Mouse (Mus musculus) ES-E14 (cell line): Measurements from ENCODE around the gene Osbpl6. TPM values are rescaled to one million over a fixed set of nuclear protein-coding genes. Genes with fewer than 3 reads are reported as not detected.

Experiments
- DNase-seq: peaks from one replicate; pipeline ENCODE4 v3.0.0-alpha.2; 2013; ENCODE audit warnings: low read depth, low spot score
- H3K27ac ChIP-seq: 2 replicates; pipeline ENCODE4 v1.5.1; 2012; ENCODE audit warnings: low read depth, mild to moderate bottlenecking, low read length, moderate library complexity, mixed read lengths; ENCODE audit not compliant: poor library complexity, insufficient read depth, severe bottlenecking
- H3K36me3 ChIP-seq: 2 replicates; pipeline ENCODE4 v1.6.1; 2012; ENCODE audit warnings: mild to moderate bottlenecking, low read length, moderate library complexity, mixed read lengths; ENCODE audit not compliant: control insufficient read depth, poor library complexity, insufficient read depth, severe bottlenecking
- H3K4me1 ChIP-seq, 2 experiments: fragments of 150-350 bp in 1 of 2; sonication (generic) in 1 of 2; 2 replicates each; pipeline ENCODE4 v1.6.1; 2012; ENCODE audit warnings: low read length in 2 of 2, mild to moderate bottlenecking in 1 of 2, mixed read lengths in 1 of 2; ENCODE audit not compliant: control insufficient read depth in 2 of 2, insufficient read depth in 2 of 2, poor library complexity in 1 of 2
- H3K4me3 ChIP-seq, 2 experiments: fragments of 150-350 bp in 1 of 2; sonication (generic) in 1 of 2; 2 replicates each; pipeline ENCODE4 v1.5.1; 2012; ENCODE audit warnings: low read length in 2 of 2, low read depth in 1 of 2, mild to moderate bottlenecking in 1 of 2, mixed read lengths in 1 of 2; ENCODE audit not compliant: insufficient read depth in 1 of 2, poor library complexity in 1 of 2, severe bottlenecking in 1 of 2
- H3K9ac ChIP-seq: 2 replicates; pipeline ENCODE4 v1.6.1; 2012; ENCODE audit warnings: low read depth, mild to moderate bottlenecking, low read length, mixed read lengths; ENCODE audit not compliant: poor library complexity, insufficient read depth, severe bottlenecking
- H3K9me3 ChIP-seq: fragments of 150-350 bp; sonication (generic); 2 replicates; pipeline ENCODE4 v1.6.1; 2012; ENCODE audit warnings: low read depth, mild to moderate bottlenecking, low read length; ENCODE audit not compliant: control insufficient read depth, insufficient read depth
- CHD2 ChIP-seq: IDR thresholded peaks from 2 replicates; pipeline ENCODE4 v1.6.1; 2014; ENCODE audit warnings: mild to moderate bottlenecking, low read depth, low read length, inconsistent platforms
- HCFC1 ChIP-seq: IDR thresholded peaks from 2 replicates; pipeline ENCODE4 v1.6.1; 2012; ENCODE audit warnings: low read length, inconsistent platforms, borderline replicate concordance; ENCODE audit not compliant: insufficient read depth
- MAFK ChIP-seq: IDR thresholded peaks from 2 replicates; pipeline ENCODE4 v1.6.1; 2014; ENCODE audit warnings: mild to moderate bottlenecking, low read depth, low read length, inconsistent platforms; ENCODE audit not compliant: insufficient read depth
- ZC3H11A ChIP-seq: IDR thresholded peaks from 2 replicates; pipeline ENCODE4 v1.6.1; 2012; ENCODE audit warnings: low read depth, mild to moderate bottlenecking, inconsistent platforms, low read length, borderline replicate concordance
- ZNF384 ChIP-seq: IDR thresholded peaks from 2 replicates; pipeline ENCODE4 v1.6.1; 2012; ENCODE audit warnings: low read depth, low read length, inconsistent platforms
- in situ Hi-C, 2 experiments: fragments of 600-800 bp; cut with MboI; formaldehyde crosslinking; loops; one replicate each; pipeline ENCODE4 v1.15.1; 2025; ENCODE audit warnings: low sequenced_read_pairs in 2 of 2, inconsistent platforms in 1 of 2; ENCODE audit not compliant: unreplicated experiment in 2 of 2
- total RNA-seq: library from RNA; depleted of rRNA; stranded (reverse); fragments of 300-350 nt; gene quantifications from 2 replicates; pipeline ENCODE4 v1.2.3, GENCODE M21; 2012

Osbpl6 gene
- total RNA-seq, 1 experiment: 0.45 TPM

DNA sequence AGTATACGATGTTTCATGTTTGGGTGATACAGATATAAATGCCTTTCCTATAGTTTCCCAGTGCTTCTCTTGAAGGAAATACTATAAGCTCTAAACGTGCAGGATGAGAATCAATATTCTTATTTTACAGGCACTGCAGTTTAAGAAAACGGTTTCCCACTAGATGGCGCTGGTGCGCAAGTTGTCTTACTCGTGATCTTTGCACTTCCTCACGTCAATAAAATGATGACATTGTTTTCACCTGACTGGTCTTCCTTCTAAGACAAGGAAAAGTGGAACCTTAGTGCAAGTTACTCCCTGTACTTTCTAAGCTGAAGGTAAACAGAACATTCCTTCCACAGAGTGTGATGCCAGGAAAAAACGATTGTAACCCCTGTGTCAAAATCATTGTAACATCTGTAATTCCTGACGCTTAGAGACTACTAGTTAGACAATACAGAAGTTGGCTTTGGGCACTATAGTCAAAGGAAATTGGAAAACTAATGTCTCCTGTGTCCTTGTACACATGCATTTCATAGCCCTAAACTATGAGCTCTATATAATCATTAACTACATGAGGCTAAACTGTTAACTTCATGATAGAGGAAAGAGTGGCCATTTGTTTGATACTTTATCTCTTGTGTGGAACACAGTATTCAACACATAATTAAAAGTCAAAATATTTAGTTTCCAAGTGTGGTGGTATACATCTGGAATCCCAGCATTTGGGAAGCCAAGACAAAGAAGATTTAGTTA lies 39.0 kb upstream of the Osbpl6 start:
- no peak overlapping the region for H3K27ac ChIP-seq
- TF ChIP-seq HCFC1 (no peak), MAFK (0 out of 2 replicates have a peak, but pooled peaks have one; percentile 11)
- H3K4me1 ChIP-seq: peaks cover 2% of the 10 kb centered on the region in 2 experiments; a peak in 1 of 4 replicates
- H3K4me3 ChIP-seq: no peak overlapping the region
- H3K36me3 ChIP-seq: peaks cover 2% of the 10 kb centered on the region
- H3K9ac ChIP-seq: no peak overlapping the region
- no peaks in the 10 kb centered on the region for H3K9me3 ChIP-seq
- DNase-seq: peak; percentile 76
- in situ Hi-C loops: no loop called here

DNA sequence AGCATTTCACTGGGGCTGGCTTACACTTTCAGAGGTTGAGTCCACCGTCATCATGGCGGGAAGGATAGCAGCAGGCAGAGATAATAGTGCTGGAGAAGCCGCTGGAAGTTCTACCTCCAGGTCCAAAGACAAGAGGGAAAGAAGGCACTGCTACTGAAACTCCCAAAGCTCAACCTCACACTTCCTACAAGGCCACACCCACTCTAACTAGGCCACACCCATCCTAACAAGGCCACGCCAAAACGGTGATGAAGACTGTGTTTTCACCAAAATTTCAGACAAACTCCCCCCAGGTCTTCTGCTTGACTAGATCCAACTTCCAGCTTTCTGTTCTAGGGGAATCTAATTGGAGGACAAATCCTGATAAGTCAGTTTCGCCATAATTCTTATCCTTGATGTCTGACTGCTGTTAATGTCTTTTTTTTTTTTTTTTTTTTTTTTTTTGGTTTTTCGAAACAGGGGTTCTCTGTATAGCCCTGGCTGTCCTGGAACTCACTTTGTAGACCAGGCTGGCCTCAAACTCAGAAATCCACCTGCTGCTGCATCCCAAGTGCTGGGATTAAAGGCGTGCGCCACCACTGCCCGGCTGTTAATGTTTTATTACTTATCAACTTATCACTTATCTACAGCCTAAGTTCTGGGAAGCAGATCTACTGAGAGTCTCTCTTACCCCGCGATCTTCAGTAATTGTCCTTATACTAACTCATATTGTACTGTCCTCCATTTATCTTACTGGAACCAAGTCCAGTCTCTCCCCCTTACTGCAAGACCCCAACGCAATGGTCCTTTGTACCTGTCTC lies 37.2 kb upstream of the Osbpl6 start:
- H3K4me3 ChIP-seq: peak overlapping the region in 1 of 2 experiments; percentile 92; a peak in 2 of 4 replicates
- H3K36me3 ChIP-seq: peaks cover 2% of the 10 kb centered on the region
- no peak overlapping the region for H3K9ac ChIP-seq
- peaks cover 2% of the 10 kb centered on the region in 2 experiments; a peak in 1 of 4 replicates for H3K4me1 ChIP-seq
- TF ChIP-seq ZNF384 (peak; percentile 90), ZC3H11A (no peak)
- no peak overlapping the region for H3K27ac ChIP-seq
- in situ Hi-C loops: no loop called here
- no peaks in the 10 kb centered on the region for H3K9me3 ChIP-seq
- no peak for DNase-seq

DNA sequence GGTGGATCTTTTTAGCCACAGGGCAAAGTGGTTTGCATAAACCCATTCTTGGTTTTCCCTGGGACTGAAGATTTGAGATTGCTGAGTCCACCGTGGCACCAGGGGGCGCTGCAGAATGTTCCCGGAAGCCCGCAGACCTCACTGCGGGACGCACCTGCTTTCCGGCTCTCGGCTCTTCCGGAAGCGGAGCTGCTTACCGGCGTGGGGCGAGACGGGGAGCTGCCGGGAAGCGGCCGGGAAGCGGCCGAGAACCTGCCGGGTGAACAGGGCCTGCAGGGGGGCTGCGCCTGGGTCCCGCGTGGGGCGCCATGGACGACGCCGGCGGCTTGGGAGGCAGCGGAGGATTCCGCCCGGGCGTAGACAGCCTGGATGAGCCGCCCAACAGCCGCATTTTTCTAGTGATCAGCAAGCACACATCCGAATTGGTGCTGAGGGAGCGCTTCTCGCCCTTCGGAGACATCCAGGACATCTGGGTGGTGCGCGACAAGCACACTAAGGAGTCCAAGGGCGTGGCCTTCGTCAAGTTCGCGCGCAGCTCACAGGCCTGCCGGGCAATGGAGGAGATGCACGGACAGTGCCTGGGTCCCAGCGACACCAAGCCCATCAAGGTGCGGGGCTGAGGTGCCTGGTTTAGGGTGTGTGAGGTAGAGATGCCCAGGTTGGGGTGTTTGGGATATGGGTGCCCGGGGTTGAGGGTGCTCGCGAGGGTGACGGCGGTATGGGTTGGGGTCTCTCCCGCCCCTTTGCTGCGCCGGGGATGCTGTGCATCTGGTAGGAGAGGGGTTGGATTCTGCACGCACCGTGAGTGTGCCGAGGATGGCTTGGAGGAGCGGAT lies 36.3 kb upstream of the Osbpl6 start, which contains the start of gene Rbm45:
Rbm45 (plus strand) TSS at position 164 of the 835 bp plus-strand sequence.
- H3K9me3 ChIP-seq: no peaks in the 10 kb centered on the region
- in situ Hi-C loops: no loop called here
- H3K9ac ChIP-seq: peak within 1 kb of the TSS; percentile 90
- peak; percentile 93 for DNase-seq
- TF ChIP-seq MAFK (no peak), ZNF384 (peak; percentile 35; the same call in 1 of the 2 replicates), ZC3H11A (no peak), HCFC1 (peak; percentile 65; the same call in 1 of the 2 replicates)
- peak within 1 kb of the TSS; percentile 70 to 92 for H3K4me3 ChIP-seq
- peaks cover 2% of the 10 kb centered on the region in 2 experiments; a peak in 1 of 4 replicates for H3K4me1 ChIP-seq
- peaks cover 2% of the 10 kb centered on the region for H3K36me3 ChIP-seq
- peak within 1 kb of the TSS; percentile 42 for H3K27ac ChIP-seq

DNA sequence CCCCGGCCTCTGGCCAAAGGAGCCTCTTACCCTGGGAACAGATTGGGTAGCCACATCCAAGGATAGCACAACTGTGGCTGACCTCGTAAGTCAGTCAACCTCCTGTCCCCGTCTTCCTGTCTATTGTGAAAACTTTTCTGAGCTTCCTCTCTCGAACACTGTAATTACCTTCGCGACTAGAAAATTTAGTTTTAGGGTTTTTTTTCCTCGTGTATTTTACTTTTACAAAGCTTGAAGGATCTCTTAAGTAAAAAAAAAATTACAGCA lies 35.7 kb upstream of the Osbpl6 start:
- H3K9me3 ChIP-seq: no peaks in the 10 kb centered on the region
- in situ Hi-C loops: no loop called here
- peaks cover 5% of the 10 kb centered on the region for H3K36me3 ChIP-seq
- TF ChIP-seq CHD2 (no peak), ZNF384 (no peak), MAFK (no peak), HCFC1 (no peak), ZC3H11A (no peak)
- peak overlapping the region; percentile 70 to 92 for H3K4me3 ChIP-seq
- H3K27ac ChIP-seq: no peak overlapping the region
- DNase-seq: no peak
- peak overlapping the region; percentile 90 for H3K9ac ChIP-seq
- peaks cover 2% of the 10 kb centered on the region in 2 experiments; a peak in 1 of 4 replicates for H3K4me1 ChIP-seq
